Comparison of ENCODE assay signal across 19 mouse cellular contexts in genomic region chr15:91004726-91005125, GRCm38 (mm10). TPM values are rescaled to one million over a fixed set of nuclear protein-coding genes. Genes with fewer than 3 reads are reported as not detected.
A peak's percentile ranks its signal among the peaks of the same experiment; 100 is the strongest.
DNase-seq lines count a peak whose midpoint lies in the region; ATAC-seq lines count a peak whose summit lies in the region.
"Had no signal": no experiment of that assay in that cellular context is flagged by ENCODE, and none has a peak within 500 bp of the region (broad histone marks: within the 10 kb centered on the region; RNA-seq: fewer than 3 reads in every experiment).

No protein-coding gene starts in this region.

- ATAC-seq in midbrain, embryonic 14.5 days (ENCODE audit: low FRiP score, low TSS enrichment): no peak
- ATAC-seq in heart, embryonic 11.5 days (replicated peaks; ENCODE audit: insufficient number of reproducible peaks, low FRiP score, low TSS enrichment): no peak
- ATAC-seq: forebrain, embryonic 15.5 days; intestine, embryonic 16.5 days had no signal

- H3K9ac ChIP-seq in midbrain, embryonic 14.5 days (replicated peaks; ENCODE audit: low read length): no peak overlapping the region
- H3K9ac ChIP-seq in heart, embryonic 11.5 days (ENCODE audit: low read depth, low read length): no peak overlapping the region
- H3K9ac ChIP-seq: embryonic facial prominence, embryonic 12.5 days; forebrain, embryonic 15.5 days; heart, embryonic 15.5 days; hindbrain, embryonic 15.5 days had no signal

- peak; percentile 58 for DNase-seq in adrenal gland, adult 2 months
- DNase-seq in adrenal gland, postnatal 10 days: no peak
- no peak for DNase-seq in midbrain, embryonic 10.5 days (ENCODE audit: low spot score)
- no peak for DNase-seq in midbrain, embryonic 14.5 days
- DNase-seq in adrenal gland, postnatal 25 days: peak; percentile 7
- DNase-seq in kidney, postnatal 25 days: no peak
- DNase-seq: cerebellum, adult 8-10 months; cerebellum, postnatal 25 days; gastrocnemius, postnatal 10 days; heart, adult 18-20 months; heart, postnatal 14 days had no signal

- H3K4me1 ChIP-seq in midbrain, embryonic 10.5 days: peaks cover 68% of the 10 kb centered on the region
- H3K4me1 ChIP-seq in midbrain, embryonic 14.5 days (ENCODE audit: control insufficient read depth, insufficient read depth, low read length): peaks cover 19% of the 10 kb centered on the region
- no peaks in the 10 kb centered on the region; the same call in 1 of the 2 replicates for H3K4me1 ChIP-seq in heart, embryonic 11.5 days (ENCODE audit: control insufficient read depth, insufficient read depth, low read length)
- H3K4me1 ChIP-seq: embryonic facial prominence, embryonic 12.5 days; heart, embryonic 15.5 days had no signal

- H3K36me3 ChIP-seq in midbrain, embryonic 10.5 days: peaks cover 20% of the 10 kb centered on the region
- H3K36me3 ChIP-seq in midbrain, embryonic 14.5 days (ENCODE audit: control insufficient read depth, insufficient read depth, low read length): no peaks in the 10 kb centered on the region
- H3K36me3 ChIP-seq in heart, embryonic 11.5 days (ENCODE audit: control insufficient read depth, insufficient read depth, low read length): no peaks in the 10 kb centered on the region
- H3K36me3 ChIP-seq: embryonic facial prominence, embryonic 12.5 days; forebrain, embryonic 15.5 days; heart, embryonic 10.5 days; heart, embryonic 15.5 days; hindbrain, embryonic 15.5 days had no signal

- H3K9me3 ChIP-seq in midbrain, embryonic 10.5 days (replicated peaks): no peaks in the 10 kb centered on the region
- no peaks in the 10 kb centered on the region for H3K9me3 ChIP-seq in midbrain, embryonic 14.5 days (ENCODE audit: control insufficient read depth, low read length)
- no peaks in the 10 kb centered on the region for H3K9me3 ChIP-seq in heart, embryonic 11.5 days (replicated peaks; ENCODE audit: control insufficient read depth, low read length)
- H3K9me3 ChIP-seq: embryonic facial prominence, embryonic 12.5 days; forebrain, embryonic 15.5 days; heart, embryonic 10.5 days; heart, embryonic 15.5 days; hindbrain, embryonic 15.5 days had no signal

- 0 out of 2 replicates have a peak overlapping the region, but pooled peaks have one; percentile 40 for H3K27ac ChIP-seq in midbrain, embryonic 10.5 days (replicated peaks)
- no peak overlapping the region for H3K27ac ChIP-seq in midbrain, embryonic 14.5 days (replicated peaks; ENCODE audit: low read depth, low read length)
- H3K27ac ChIP-seq in heart, embryonic 11.5 days (ENCODE audit: low read depth, low read length): no peak overlapping the region
- H3K27ac ChIP-seq: embryonic facial prominence, embryonic 12.5 days; forebrain, embryonic 15.5 days; heart, embryonic 10.5 days; heart, embryonic 15.5 days; hindbrain, embryonic 15.5 days had no signal

- H3K4me2 ChIP-seq in midbrain, embryonic 14.5 days (ENCODE audit: low read length): no peak overlapping the region
- H3K4me2 ChIP-seq in heart, embryonic 11.5 days: no peak overlapping the region
- H3K4me2 ChIP-seq: embryonic facial prominence, embryonic 12.5 days; forebrain, embryonic 15.5 days; heart, embryonic 15.5 days; hindbrain, embryonic 15.5 days had no signal

- WGBS in midbrain, embryonic 10.5 days: 89% methylated on average over 7 of the region's 7 CpGs
- 93% methylated on average over 7 of the region's 7 CpGs for WGBS in midbrain, embryonic 14.5 days
- 81% methylated on average over 7 of the region's 7 CpGs for WGBS in heart, embryonic 11.5 days (ENCODE audit: insufficient replicate concordance)

- H3K27me3 ChIP-seq in midbrain, embryonic 10.5 days (ENCODE audit: low read depth, poor library complexity, severe bottlenecking): no peaks in the 10 kb centered on the region
- H3K27me3 ChIP-seq in midbrain, embryonic 14.5 days (ENCODE audit: control insufficient read depth, insufficient read depth, low read length): no peaks in the 10 kb centered on the region
- H3K27me3 ChIP-seq in heart, embryonic 11.5 days (ENCODE audit: control insufficient read depth, insufficient read depth, low read length): no peaks in the 10 kb centered on the region
- H3K27me3 ChIP-seq: CH12.LX; embryonic facial prominence, embryonic 12.5 days; forebrain, embryonic 15.5 days; heart, embryonic 15.5 days; hindbrain, embryonic 15.5 days had no signal

- H3K4me3 ChIP-seq in midbrain, embryonic 10.5 days: no peak overlapping the region
- no peak overlapping the region for H3K4me3 ChIP-seq in midbrain, embryonic 14.5 days (replicated peaks; ENCODE audit: low read depth, low read length)
- H3K4me3 ChIP-seq in heart, embryonic 11.5 days (ENCODE audit: low read depth, low read length): no peak overlapping the region
- H3K4me3 ChIP-seq: embryonic facial prominence, embryonic 12.5 days; forebrain, embryonic 15.5 days; heart, embryonic 10.5 days; heart, embryonic 15.5 days; hindbrain, embryonic 15.5 days had no signal

RNA-seq across cellular contexts. Expression of gene Kif21a, which starts 45.0 kb away (rescaled TPM):
- total RNA-seq in adrenal gland, adult 2 months (2021): 10 to 100 TPM; 18.0 to 19.5 TPM
- polyA plus RNA-seq in adrenal gland, adult 2 months (2012; rRNA removed): 1.8 and 2.3 TPM in 2 replicates
- total RNA-seq in adrenal gland, postnatal 10 days (2021): 10 to 100 TPM; 18.2 to 18.9 TPM
- 42.5 and 50.1 TPM in 2 replicates for polyA plus RNA-seq in midbrain, embryonic 10.5 days (2016; fragmentation: Nextera tagmentation; extraction: Ambion mirVana)
- 63.4 and 72.2 TPM in 2 replicates for polyA plus RNA-seq in midbrain, embryonic 14.5 days (2014; fragmentation: Nextera tagmentation; extraction: Ambion mirVana)
- 15.4 and 23.0 TPM in 2 replicates for total RNA-seq in adrenal gland, postnatal 25 days (2021)
- polyA plus RNA-seq in heart, embryonic 11.5 days (2014; fragmentation: Nextera tagmentation; extraction: Ambion mirVana): 6.5 TPM in 2 replicates
- total RNA-seq: CH12.LX had no signal

Comparison
In these comparisons a context has a peak if more than half of its experiments do, and no peak if none do; other contexts are left out.
1. DNase-seq: peak in adrenal gland, adult 2 months (single experiment) and adrenal gland, postnatal 25 days (single experiment); none in adrenal gland, postnatal 10 days (single experiment), midbrain, embryonic 10.5 days (single experiment), midbrain, embryonic 14.5 days (single experiment) and kidney, postnatal 25 days (0 of 2).